16 mouse cellular contexts compared by ENCODE assay signal in the genomic region with DNA sequence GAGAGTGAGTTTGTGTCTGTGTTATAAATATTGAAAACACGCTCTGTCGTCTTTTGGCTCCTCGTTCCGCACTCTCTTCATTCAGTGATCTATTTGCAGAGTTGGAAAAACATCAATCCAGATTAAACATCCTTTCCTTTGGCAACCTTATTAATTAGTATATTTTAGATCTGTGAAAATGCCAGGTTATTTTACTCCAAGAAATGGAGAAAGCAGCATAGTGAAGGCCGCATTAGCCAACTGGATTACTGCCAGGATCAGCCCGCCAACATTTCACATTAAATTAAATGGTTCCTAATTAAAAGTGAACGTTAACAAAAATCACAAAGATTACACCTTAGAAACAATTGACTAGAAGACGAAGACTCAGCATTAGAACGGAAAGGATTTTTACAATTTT.
"Had no signal": no experiment of that assay in that cellular context is flagged by ENCODE, and none has a peak within 500 bp of the region (broad histone marks: within the 10 kb centered on the region; RNA-seq: fewer than 3 reads in every experiment).

No protein-coding gene starts in this region.

- ATAC-seq: midbrain, embryonic 16.5 days had no signal

- H3K4me1 ChIP-seq: limb, embryonic 10.5 days; liver, embryonic 15.5 days; megakaryocyte, embryonic 14.5 days had no signal

- H3K27me3 ChIP-seq: liver, embryonic 15.5 days; megakaryocyte, embryonic 14.5 days had no signal

- H3K4me3 ChIP-seq: layer of hippocampus, adult 2 months; limb, embryonic 10.5 days; liver, embryonic 15.5 days; megakaryocyte, embryonic 14.5 days had no signal

- H3K27ac ChIP-seq: kidney, postnatal 0 days; layer of hippocampus, adult 2 months; limb, embryonic 10.5 days; liver, embryonic 15.5 days; macrophage; stomach, postnatal 0 days had no signal

- H3K9ac ChIP-seq: liver, embryonic 15.5 days had no signal

- H3K36me3 ChIP-seq: limb, embryonic 10.5 days; liver, embryonic 15.5 days had no signal

- H3K9me3 ChIP-seq: limb, embryonic 10.5 days; liver, embryonic 15.5 days; megakaryocyte, embryonic 14.5 days had no signal

- H3K4me2 ChIP-seq: liver, embryonic 11.5 days; liver, embryonic 15.5 days; midbrain, embryonic 11.5 days had no signal

- DNase-seq: kidney, adult 9 months; kidney, postnatal 4 days; lung, adult 2 months; lung, postnatal 10 days; right cerebral cortex, postnatal 25 days; thymus, postnatal 4 days had no signal
